30 mouse cellular contexts compared by ENCODE assay signal in the genomic region with DNA sequence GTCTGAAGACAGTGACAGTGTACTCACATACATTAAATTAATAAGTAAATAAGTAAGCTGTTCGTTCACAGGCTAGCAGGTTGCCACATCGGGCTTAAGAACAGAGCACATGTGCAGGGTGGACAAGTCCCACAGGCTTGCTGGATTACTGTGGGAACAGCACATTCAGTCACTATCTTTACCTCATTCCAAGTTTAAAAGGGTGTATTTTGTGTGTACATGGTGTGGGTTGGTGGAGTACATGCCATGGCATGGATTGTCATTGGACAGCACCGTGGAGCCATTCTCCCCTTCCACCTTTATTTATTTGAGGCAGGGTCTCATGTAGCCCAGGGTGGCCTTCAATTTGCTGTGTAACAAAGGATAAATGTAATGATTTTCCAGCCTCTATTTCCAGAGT.
"Had no signal": no experiment of that assay in that cellular context is flagged by ENCODE, and none has a peak within 500 bp of the region (broad histone marks: within the 10 kb centered on the region; RNA-seq: fewer than 3 reads in every experiment).

No protein-coding gene starts in this region.

- H3K4me3 ChIP-seq: heart, embryonic 10.5 days; heart, embryonic 12.5 days; heart, embryonic 13.5 days; heart, embryonic 15.5 days; hindbrain, embryonic 10.5 days; hindbrain, embryonic 12.5 days; hindbrain, embryonic 13.5 days; hindbrain, embryonic 15.5 days; intestine, embryonic 15.5 days; kidney, embryonic 15.5 days; layer of hippocampus, adult 2 months; left cerebral cortex, adult 2 months had no signal

- H3K27ac ChIP-seq: heart, embryonic 10.5 days; heart, embryonic 13.5 days; heart, embryonic 15.5 days; hindbrain, embryonic 10.5 days; hindbrain, embryonic 12.5 days; hindbrain, embryonic 13.5 days; hindbrain, embryonic 14.5 days; hindbrain, embryonic 15.5 days; hindbrain, postnatal 0 days; intestine, embryonic 15.5 days; kidney, embryonic 15.5 days; kidney, postnatal 0 days; layer of hippocampus, adult 2 months; left cerebral cortex, adult 2 months had no signal

- H3K9me3 ChIP-seq: heart, embryonic 10.5 days; heart, embryonic 12.5 days; heart, embryonic 13.5 days; heart, embryonic 15.5 days; hindbrain, embryonic 10.5 days; hindbrain, embryonic 12.5 days; hindbrain, embryonic 13.5 days; hindbrain, embryonic 15.5 days; intestine, embryonic 15.5 days; kidney, embryonic 15.5 days had no signal

- H3K9ac ChIP-seq: heart, embryonic 13.5 days; heart, embryonic 15.5 days; hindbrain, embryonic 12.5 days; hindbrain, embryonic 13.5 days; hindbrain, embryonic 14.5 days; hindbrain, embryonic 15.5 days; intestine, embryonic 15.5 days; kidney, embryonic 15.5 days had no signal

- H3K36me3 ChIP-seq: heart, embryonic 10.5 days; heart, embryonic 12.5 days; heart, embryonic 13.5 days; heart, embryonic 15.5 days; hindbrain, embryonic 10.5 days; hindbrain, embryonic 12.5 days; hindbrain, embryonic 13.5 days; hindbrain, embryonic 15.5 days; intestine, embryonic 15.5 days; kidney, embryonic 15.5 days had no signal

- H3K27me3 ChIP-seq: heart, embryonic 12.5 days; heart, embryonic 13.5 days; heart, embryonic 15.5 days; intestine, embryonic 15.5 days; kidney, embryonic 15.5 days had no signal

- DNase-seq: heart, postnatal 10 days; heart, postnatal 14 days; heart, postnatal 36 days; kidney, adult 11 months; kidney, adult 18-20 months; kidney, adult 2 months; kidney, adult 8-10 months; kidney, adult 9 months; kidney, postnatal 10 days; kidney, postnatal 14 days; kidney, postnatal 25 days; kidney, postnatal 36 days; kidney, postnatal 4 days; layer of hippocampus, adult 9-11 months; layer of hippocampus, postnatal 36 days had no signal
